12 mouse cellular contexts compared by ENCODE assay signal in genomic region chr12:79902761-79903160, GRCm38 (mm10).
A peak's percentile ranks its signal among the peaks of the same experiment; 100 is the strongest.
DNase-seq lines count a peak whose midpoint lies in the region; ATAC-seq and TF ChIP-seq lines count a peak whose summit lies in the region.
"Had no signal": no experiment of that assay in that cellular context is flagged by ENCODE, and none has a peak within 500 bp of the region (broad histone marks: within the 10 kb centered on the region; RNA-seq: fewer than 3 reads in every experiment).

No protein-coding gene starts in this region.

- peak overlapping the region; percentile 88 for H3K27ac ChIP-seq in kidney, adult 2 months (ENCODE audit: insufficient read depth, low read depth, low read length)
- H3K27ac ChIP-seq in CH12.LX (ENCODE audit: insufficient read depth, low read depth): no peak overlapping the region
- peak overlapping the region; percentile 73 for H3K27ac ChIP-seq in embryonic facial prominence, embryonic 13.5 days
- peak overlapping the region; percentile 75 for H3K27ac ChIP-seq in limb, embryonic 12.5 days
- H3K27ac ChIP-seq: liver, embryonic 15.5 days had no signal

- no peak for TF ChIP-seq CTCF in kidney, adult 2 months (conservative IDR thresholded peaks at IDR 0.05; ENCODE audit: insufficient read depth, insufficient read length, low read depth, low read length)
- TF ChIP-seq CTCF in CH12.LX (conservative IDR thresholded peaks at IDR 0.05 in 1 of 2, IDR thresholded peaks at IDR 0.05 in 1 of 2; ENCODE audit: low read depth in 2 of 2, low read length in 2 of 2): no peak

- dilution Hi-C loops in CH12.LX (cut with MboI; ENCODE audit: extremely low pct_ligation_motif_present, extremely low pct_unique_long_range_greater_than_20kb, low sequenced_read_pairs): no loop called here

- no peak for TF ChIP-seq RAD21 in CH12.LX (IDR thresholded peaks at IDR 0.05; ENCODE audit: low read depth, low read length)

- WGBS in kidney, adult 2 months: 82% methylated on average over 7 of the region's 7 CpGs
- WGBS in embryonic facial prominence, embryonic 13.5 days: 60% methylated on average over 7 of the region's 7 CpGs
- WGBS in limb, embryonic 12.5 days: 69% methylated on average over 7 of the region's 7 CpGs

- H3K4me2 ChIP-seq in CH12.LX (ENCODE audit: insufficient read depth, low read depth, poor library complexity, severe bottlenecking): no peak overlapping the region
- no peak overlapping the region for H3K4me2 ChIP-seq in embryonic facial prominence, embryonic 13.5 days
- no peak overlapping the region for H3K4me2 ChIP-seq in limb, embryonic 12.5 days
- H3K4me2 ChIP-seq: liver, embryonic 15.5 days had no signal

- no peak for TF ChIP-seq POLR2A in kidney, adult 2 months (IDR thresholded peaks at IDR 0.05; ENCODE audit: low read depth, low read length)
- no peak for TF ChIP-seq POLR2A in CH12.LX (IDR thresholded peaks at IDR 0.05; ENCODE audit: low read depth, low read length)

- no peak for TF ChIP-seq EP300 in CH12.LX (IDR thresholded peaks at IDR 0.05; ENCODE audit: low read length)

- peaks cover 19% of the 10 kb centered on the region for H3K4me1 ChIP-seq in kidney, adult 2 months (ENCODE audit: control insufficient read depth, insufficient read depth, low read length)
- H3K4me1 ChIP-seq in CH12.LX (ENCODE audit: control insufficient read depth in 1 of 2, insufficient read depth in 2 of 2): peaks cover 12 to 55% of the 10 kb centered on the region in 2 experiments
- peaks cover 74% of the 10 kb centered on the region for H3K4me1 ChIP-seq in embryonic facial prominence, embryonic 13.5 days
- H3K4me1 ChIP-seq in limb, embryonic 12.5 days (replicated peaks): peaks cover 64% of the 10 kb centered on the region

- no peaks in the 10 kb centered on the region for H3K36me3 ChIP-seq in kidney, adult 2 months (ENCODE audit: control insufficient read depth, insufficient read depth, low read length)
- no peaks in the 10 kb centered on the region for H3K36me3 ChIP-seq in CH12.LX (replicated peaks in 1 of 2; ENCODE audit: control insufficient read depth in 1 of 2, insufficient read depth in 1 of 2, low read length in 1 of 2)
- H3K36me3 ChIP-seq in embryonic facial prominence, embryonic 13.5 days: no peaks in the 10 kb centered on the region
- H3K36me3 ChIP-seq in limb, embryonic 12.5 days: no peaks in the 10 kb centered on the region
- H3K36me3 ChIP-seq: liver, embryonic 15.5 days had no signal

- H3K79me2 ChIP-seq in CH12.LX (replicated peaks; ENCODE audit: control insufficient read depth, extremely low read depth, insufficient read depth, poor library complexity, severe bottlenecking): no peaks in the 10 kb centered on the region

- H3K27me3 ChIP-seq in kidney, adult 2 months (replicated peaks; ENCODE audit: control insufficient read depth, insufficient read depth, low read length): no peaks in the 10 kb centered on the region
- H3K27me3 ChIP-seq in CH12.LX (replicated peaks): no peaks in the 10 kb centered on the region
- no peaks in the 10 kb centered on the region for H3K27me3 ChIP-seq in embryonic facial prominence, embryonic 13.5 days
- no peaks in the 10 kb centered on the region for H3K27me3 ChIP-seq in limb, embryonic 12.5 days
- H3K27me3 ChIP-seq: liver, embryonic 15.5 days had no signal

- peaks cover 3% of the 10 kb centered on the region for H3K9me3 ChIP-seq in CH12.LX (replicated peaks; ENCODE audit: low read length)
- H3K9me3 ChIP-seq in embryonic facial prominence, embryonic 13.5 days: no peaks in the 10 kb centered on the region
- H3K9me3 ChIP-seq in limb, embryonic 12.5 days: no peaks in the 10 kb centered on the region
- H3K9me3 ChIP-seq: liver, embryonic 15.5 days had no signal

- in situ Hi-C loops in CH12.LX (cut with MboI; ENCODE audit: low pct_ligation_motif_present, low pct_unique_long_range_greater_than_20kb, low sequenced_read_pairs): no loop called here

- DNase-seq in kidney, adult 2 months: no peak
- DNase-seq in kidney, postnatal 14 days: no peak
- DNase-seq in CH12.LX (ENCODE audit: extremely low read depth): no peak
- no peak for DNase-seq in layer of hippocampus, adult 8-10 months (ENCODE audit: low spot score in 2 of 2)
- no peak for DNase-seq in urinary bladder, postnatal 25 days (ENCODE audit: low spot score)
- DNase-seq in T-cell, adult 2 months (ENCODE audit: low spot score): no peak
- DNase-seq: adrenal gland, adult 2 months; cerebellum, adult 9-10 months; kidney, adult 18-20 months had no signal

- H3K4me3 ChIP-seq in kidney, adult 2 months (ENCODE audit: insufficient read depth, low read depth, low read length): no peak overlapping the region
- H3K4me3 ChIP-seq in CH12.LX (replicated peaks in 1 of 3; ENCODE audit: low read depth in 2 of 3, low read length in 2 of 3, poor library complexity in 1 of 3): no peak overlapping the region
- H3K4me3 ChIP-seq in embryonic facial prominence, embryonic 13.5 days: no peak overlapping the region
- H3K4me3 ChIP-seq in limb, embryonic 12.5 days (replicated peaks): no peak overlapping the region
- H3K4me3 ChIP-seq: liver, embryonic 15.5 days had no signal

- no peak for ATAC-seq in embryonic facial prominence, embryonic 13.5 days (ENCODE audit: insufficient number of reproducible peaks, insufficient read depth, low FRiP score, low TSS enrichment, low read depth)
- ATAC-seq in limb, embryonic 12.5 days (ENCODE audit: insufficient number of reproducible peaks, insufficient read depth, low FRiP score, low TSS enrichment, low read depth): no peak

- H3K9ac ChIP-seq in CH12.LX (ENCODE audit: insufficient read depth, low read depth): no peak overlapping the region
- H3K9ac ChIP-seq in embryonic facial prominence, embryonic 13.5 days: no peak overlapping the region
- H3K9ac ChIP-seq in limb, embryonic 12.5 days (replicated peaks): no peak overlapping the region
- H3K9ac ChIP-seq: liver, embryonic 15.5 days had no signal

TF ChIP-seq in CH12.LX, 34 proteins besides CTCF, POLR2A, EP300 and RAD21:
- TF ChIP-seq KAT2A (IDR thresholded peaks at IDR 0.05; ENCODE audit: insufficient replicate concordance, low read length) (no peak), IRF4 (IDR thresholded peaks at IDR 0.05; ENCODE audit: low read depth, low read length) (no peak), MAX (IDR thresholded peaks at IDR 0.05; ENCODE audit: low read length) (0 out of 2 replicates have a peak, but pooled peaks have one; percentile 21)
